ENCODE assay signal across 1 mouse cellular context in genomic region chr2:122151221-122151620, GRCm38 (mm10).
TF ChIP-seq lines count a peak whose summit lies in the region.

No protein-coding gene starts in this region.

TF ChIP-seq in CH12.LX, 34 proteins besides CTCF, POLR2A, EP300 and RAD21:
- TF ChIP-seq SMC3 (IDR thresholded peaks at IDR 0.05; ENCODE audit: low read depth, low read length) (no peak), ZMIZ1 (IDR thresholded peaks at IDR 0.05; ENCODE audit: low read depth, low read length) (peak; percentile 37; the same call in 1 of the 2 replicates), MAFK (IDR thresholded peaks at IDR 0.05; ENCODE audit: insufficient replicate concordance, low read length) (no peak), KAT2A (IDR thresholded peaks at IDR 0.05; ENCODE audit: insufficient replicate concordance, low read length) (no peak), MAZ (IDR thresholded peaks at IDR 0.05; ENCODE audit: low read depth, low read length) (no peak), SIN3A (IDR thresholded peaks at IDR 0.05; ENCODE audit: low read length) (no peak), CHD2 (IDR thresholded peaks at IDR 0.05; ENCODE audit: low read length) (0 out of 2 replicates have a peak, but pooled peaks have one; percentile 10), MYC (IDR thresholded peaks at IDR 0.05; ENCODE audit: low read depth, low read length) (no peak), POLR2AphosphoS2 (IDR thresholded peaks at IDR 0.05; ENCODE audit: low read depth, low read length) (no peak; the same call in 1 of the 2 replicates)
